ENCODE assay signal across 14 mouse cellular contexts in genomic region chr1:170622934-170623333, GRCm38 (mm10). TPM values are rescaled to one million over a fixed set of nuclear protein-coding genes. Genes with fewer than 3 reads are reported as not detected.
DNase-seq lines count a peak whose midpoint lies in the region; ATAC-seq and TF ChIP-seq lines count a peak whose summit lies in the region.
"Had no signal": no experiment of that assay in that cellular context is flagged by ENCODE, and none has a peak within 500 bp of the region (broad histone marks: within the 10 kb centered on the region; RNA-seq: fewer than 3 reads in every experiment).

No protein-coding gene starts in this region.

- no peaks in the 10 kb centered on the region for H3K9me3 ChIP-seq in midbrain, embryonic 11.5 days (ENCODE audit: control insufficient read depth, low read length)
- peaks cover 12% of the 10 kb centered on the region for H3K9me3 ChIP-seq in midbrain, embryonic 10.5 days (replicated peaks)
- peaks cover 9% of the 10 kb centered on the region for H3K9me3 ChIP-seq in heart, postnatal 0 days (replicated peaks; ENCODE audit: control insufficient read depth, low read length)
- H3K9me3 ChIP-seq in stomach, embryonic 15.5 days, result no peaks in the 10 kb centered on the region
- 0 out of 2 replicates have a peak, but pooled peaks cover 3% of the 10 kb centered on the region for H3K9me3 ChIP-seq in neural tube, embryonic 15.5 days (replicated peaks)
- H3K9me3 ChIP-seq: limb, embryonic 15.5 days had no signal

- no peak overlapping the region for H3K9ac ChIP-seq in midbrain, embryonic 11.5 days (ENCODE audit: low read length)
- no peak overlapping the region for H3K9ac ChIP-seq in heart, postnatal 0 days (replicated peaks; ENCODE audit: low read depth, low read length)
- no peak overlapping the region for H3K9ac ChIP-seq in stomach, embryonic 15.5 days
- H3K9ac ChIP-seq in neural tube, embryonic 15.5 days (replicated peaks), result no peak overlapping the region
- H3K9ac ChIP-seq: limb, embryonic 15.5 days had no signal

- no peaks in the 10 kb centered on the region for H3K4me1 ChIP-seq in midbrain, embryonic 11.5 days (ENCODE audit: control insufficient read depth, insufficient read depth, low read length)
- no peaks in the 10 kb centered on the region for H3K4me1 ChIP-seq in midbrain, embryonic 10.5 days
- H3K4me1 ChIP-seq in heart, postnatal 0 days (ENCODE audit: control insufficient read depth, insufficient read depth), result no peaks in the 10 kb centered on the region
- H3K4me1 ChIP-seq in stomach, embryonic 15.5 days, result no peaks in the 10 kb centered on the region
- H3K4me1 ChIP-seq in neural tube, embryonic 15.5 days, result no peaks in the 10 kb centered on the region
- H3K4me1 ChIP-seq: limb, embryonic 15.5 days had no signal

- peak; percentile 96 for TF ChIP-seq EP300 in heart, postnatal 0 days (IDR thresholded peaks at IDR 0.05; ENCODE audit: low read depth)

- no peak for TF ChIP-seq CTCF in heart, postnatal 0 days (IDR thresholded peaks at IDR 0.05; ENCODE audit: low read depth)

- no peak overlapping the region for H3K4me2 ChIP-seq in midbrain, embryonic 11.5 days
- no peak overlapping the region for H3K4me2 ChIP-seq in heart, postnatal 0 days (ENCODE audit: low read depth, low read length)
- no peak overlapping the region for H3K4me2 ChIP-seq in stomach, embryonic 15.5 days
- H3K4me2 ChIP-seq in neural tube, embryonic 15.5 days, result no peak overlapping the region
- H3K4me2 ChIP-seq: limb, embryonic 15.5 days had no signal

- no peaks in the 10 kb centered on the region for H3K36me3 ChIP-seq in midbrain, embryonic 11.5 days (ENCODE audit: control insufficient read depth, insufficient read depth, low read length)
- H3K36me3 ChIP-seq in midbrain, embryonic 10.5 days, result no peaks in the 10 kb centered on the region
- H3K36me3 ChIP-seq in heart, postnatal 0 days (replicated peaks; ENCODE audit: control insufficient read depth, insufficient read depth, low read length), result no peaks in the 10 kb centered on the region
- no peaks in the 10 kb centered on the region for H3K36me3 ChIP-seq in stomach, embryonic 15.5 days
- no peaks in the 10 kb centered on the region for H3K36me3 ChIP-seq in neural tube, embryonic 15.5 days
- H3K36me3 ChIP-seq: limb, embryonic 15.5 days had no signal

- H3K27me3 ChIP-seq in midbrain, embryonic 11.5 days (ENCODE audit: control insufficient read depth, insufficient read depth, low read length), result no peaks in the 10 kb centered on the region
- no peaks in the 10 kb centered on the region for H3K27me3 ChIP-seq in midbrain, embryonic 10.5 days (ENCODE audit: low read depth, poor library complexity, severe bottlenecking)
- no peaks in the 10 kb centered on the region for H3K27me3 ChIP-seq in heart, postnatal 0 days (ENCODE audit: control insufficient read depth, insufficient read depth, low read length)
- no peaks in the 10 kb centered on the region for H3K27me3 ChIP-seq in stomach, embryonic 15.5 days (replicated peaks)
- no peaks in the 10 kb centered on the region for H3K27me3 ChIP-seq in neural tube, embryonic 15.5 days (replicated peaks)
- H3K27me3 ChIP-seq: limb, embryonic 15.5 days; Patski had no signal

- 93% methylated on average over 5 of the region's 5 CpGs for WGBS in midbrain, embryonic 11.5 days
- 85% methylated on average over 5 of the region's 5 CpGs for WGBS in midbrain, embryonic 10.5 days
- 2% methylated on average over 5 of the region's 5 CpGs for WGBS in heart, postnatal 0 days
- WGBS in stomach, embryonic 15.5 days, result 32% methylated on average over 5 of the region's 5 CpGs
- 87% methylated on average over 5 of the region's 5 CpGs for WGBS in neural tube, embryonic 15.5 days

- ATAC-seq in midbrain, embryonic 11.5 days (ENCODE audit: low FRiP score), result no peak
- peak; percentile 97 for ATAC-seq in common myeloid progenitor, adult 5-6 weeks (replicated peaks; ENCODE audit: low read depth, poor library complexity, severe bottlenecking)
- ATAC-seq in heart, postnatal 0 days (ENCODE audit: insufficient read depth, low read depth), result peak; percentile 97
- ATAC-seq in stomach, embryonic 15.5 days (ENCODE audit: insufficient read depth, low FRiP score, low read depth), result peak; percentile 95
- ATAC-seq in neural tube, embryonic 15.5 days (ENCODE audit: low FRiP score), result no peak
- ATAC-seq: Patski had no signal

- H3K27ac ChIP-seq in midbrain, embryonic 11.5 days (ENCODE audit: low read depth, low read length), result no peak overlapping the region
- no peak overlapping the region for H3K27ac ChIP-seq in midbrain, embryonic 10.5 days (replicated peaks)
- H3K27ac ChIP-seq in heart, postnatal 0 days (ENCODE audit: low read depth), result peak overlapping the region; percentile 88
- H3K27ac ChIP-seq in stomach, embryonic 15.5 days, result no peak overlapping the region
- H3K27ac ChIP-seq in neural tube, embryonic 15.5 days (replicated peaks), result no peak overlapping the region
- H3K27ac ChIP-seq: limb, embryonic 15.5 days had no signal

- H3K4me3 ChIP-seq in midbrain, embryonic 11.5 days (ENCODE audit: low read depth, low read length), result no peak overlapping the region
- H3K4me3 ChIP-seq in midbrain, embryonic 10.5 days, result no peak overlapping the region
- no peak overlapping the region for H3K4me3 ChIP-seq in heart, postnatal 0 days (ENCODE audit: low read depth, low read length)
- no peak overlapping the region for H3K4me3 ChIP-seq in stomach, embryonic 15.5 days (replicated peaks)
- no peak overlapping the region for H3K4me3 ChIP-seq in neural tube, embryonic 15.5 days (replicated peaks)
- H3K4me3 ChIP-seq: limb, embryonic 15.5 days; myocyte had no signal

- DNase-seq in midbrain, embryonic 11.5 days (ENCODE audit: low spot score, missing footprints), result peak; percentile 23
- no peak for DNase-seq in midbrain, embryonic 10.5 days (ENCODE audit: low spot score)
- DNase-seq in heart, postnatal 0 days (ENCODE audit: low spot score), result peak; percentile 96
- no peak for DNase-seq in kidney, adult 8-10 months
- DNase-seq in kidney, adult 11 months, result no peak
- DNase-seq: cerebellum, adult 11 months; gastrocnemius, postnatal 36 days; kidney, postnatal 14 days had no signal

RNA-seq across cellular contexts. Expression of gene Olfml2b, which starts 21.4 kb away (rescaled TPM):
- 5.1 and 5.8 TPM in 2 replicates for polyA plus RNA-seq in midbrain, embryonic 11.5 days (2014; fragmentation: Nextera tagmentation; extraction: Ambion mirVana)
- 6.1 and 7.6 TPM in 2 replicates for polyA plus RNA-seq in midbrain, embryonic 10.5 days (2016; fragmentation: Nextera tagmentation; extraction: Ambion mirVana)
- total RNA-seq in common myeloid progenitor, adult 5-6 weeks (2017), result 0.27 and 0.68 TPM in 2 replicates
- 63.0 and 76.5 TPM in 2 replicates for total RNA-seq in heart, postnatal 0 days (2014; rRNA removed; ENCODE audit: low replicate concordance)
- polyA plus RNA-seq in heart, postnatal 0 days (2015; fragmentation: Nextera tagmentation; extraction: Ambion mirVana), result 19.3 and 26.3 TPM in 2 replicates
- 30.7 and 38.5 TPM in 2 replicates for polyA plus RNA-seq in stomach, embryonic 15.5 days (2015; fragmentation: Nextera tagmentation; extraction: Ambion mirVana)
- 7.0 and 8.0 TPM in 2 replicates for polyA plus RNA-seq in neural tube, embryonic 15.5 days (2015; fragmentation: Nextera tagmentation; extraction: Ambion mirVana)

RNA-seq across cellular contexts. Expression of gene Nos1ap, which starts 33.3 kb away (rescaled TPM):
- 5.7 and 7.8 TPM in 2 replicates for polyA plus RNA-seq in midbrain, embryonic 11.5 days (2014; fragmentation: Nextera tagmentation; extraction: Ambion mirVana)
- 7.9 and 9.1 TPM in 2 replicates for polyA plus RNA-seq in midbrain, embryonic 10.5 days (2016; fragmentation: Nextera tagmentation; extraction: Ambion mirVana)
- 9.5 and 13.7 TPM in 2 replicates for total RNA-seq in common myeloid progenitor, adult 5-6 weeks (2017)
- 0.99 and 22.1 TPM in 2 replicates for total RNA-seq in heart, postnatal 0 days (2014; rRNA removed; ENCODE audit: low replicate concordance)
- 7.7 and 10.3 TPM in 2 replicates for polyA plus RNA-seq in heart, postnatal 0 days (2015; fragmentation: Nextera tagmentation; extraction: Ambion mirVana)
- polyA plus RNA-seq in stomach, embryonic 15.5 days (2015; fragmentation: Nextera tagmentation; extraction: Ambion mirVana), result 14.7 and 15.5 TPM in 2 replicates
- 18.9 and 19.0 TPM in 2 replicates for polyA plus RNA-seq in neural tube, embryonic 15.5 days (2015; fragmentation: Nextera tagmentation; extraction: Ambion mirVana)

Comparison
In these comparisons a context has a peak if more than half of its experiments do, and no peak if none do; other contexts are left out.
1. DNase-seq: peak in midbrain, embryonic 11.5 days (single experiment) and heart, postnatal 0 days (single experiment); none in midbrain, embryonic 10.5 days (single experiment), kidney, adult 8-10 months (0 of 2) and kidney, adult 11 months (single experiment).
2. ATAC-seq: peak in common myeloid progenitor, adult 5-6 weeks (single experiment), heart, postnatal 0 days (single experiment) and stomach, embryonic 15.5 days (single experiment); none in midbrain, embryonic 11.5 days (single experiment) and neural tube, embryonic 15.5 days (single experiment).